Mouse (Mus musculus) ovary, postnatal 36 days (tissue): Measurements from ENCODE around the gene Lexm.

ENCODE experiments used
- DNase-seq: peaks from one replicate; pipeline ENCODE4 v3.0.0; 2022; ENCODE audit warnings: low spot score, mixed read lengths

Gene Lexm

GRCm38 (mm10) chr4:106581865-106582204 is 35.2 kb downstream of the Lexm start:
- DNase-seq = no peak

GRCm38 (mm10) chr4:106581176-106581864 is 35.7 kb downstream of the Lexm start:
- no peak for DNase-seq

- DNase-seq = no peak
Measured at GRCm38 (mm10) chr4:106577511-106577910, 39.5 kb downstream of the Lexm start.

GRCm38 (mm10) chr4:106575022-106575421 is 42.0 kb downstream of the Lexm start:
- DNase-seq = no peak

- DNase-seq = no peak
Measured at GRCm38 (mm10) chr4:106571081-106571724, 45.8 kb downstream of the Lexm start.

- no peak for DNase-seq
Measured at GRCm38 (mm10) chr4:106569680-106570079, 47.4 kb downstream of the Lexm start.

GRCm38 (mm10) chr4:106564161-106564560 is 52.9 kb downstream of the Lexm start:
- no peak for DNase-seq

- DNase-seq = no peak
Measured at GRCm38 (mm10) chr4:106562837-106563790, 53.9 kb downstream of the Lexm start.

- DNase-seq = no peak
Measured at GRCm38 (mm10) chr4:106562006-106562405, 55.0 kb downstream of the Lexm start.

- peak; percentile 92 for DNase-seq
Measured at GRCm38 (mm10) chr4:106560846-106561781, 55.9 kb downstream of the Lexm start, which contains the start of gene Dhcr24. Gene Dhcr24, plus strand, starts transcription at chr4:106561038.

GRCm38 (mm10) chr4:106560213-106560845 is 56.7 kb downstream of the Lexm start:
- no peak for DNase-seq

GRCm38 (mm10) chr4:106559343-106560212 is 57.5 kb downstream of the Lexm start:
- DNase-seq = no peak

GRCm38 (mm10) chr4:106557978-106558377 is 59.1 kb downstream of the Lexm start:
- no peak for DNase-seq

- no peak for DNase-seq
Measured at GRCm38 (mm10) chr4:106557262-106557661, 59.8 kb downstream of the Lexm start.

GRCm38 (mm10) chr4:106550516-106551166 is 66.4 kb downstream of the Lexm start:
- no peak for DNase-seq

GRCm38 (mm10) chr4:106548113-106548512 is 68.9 kb downstream of the Lexm start:
- DNase-seq = no peak

GRCm38 (mm10) chr4:106546896-106547295 is 70.1 kb downstream of the Lexm start:
- no peak for DNase-seq

- DNase-seq = no peak
Measured at GRCm38 (mm10) chr4:106545817-106546373, 71.1 kb downstream of the Lexm start.

- no peak for DNase-seq
Measured at GRCm38 (mm10) chr4:106542211-106542610, 74.8 kb downstream of the Lexm start.
